Mouse (Mus musculus) ES-E14 (cell line): ENCODE measurements at regions not wholly inside any gene's neighbourhood (a gene's known extent, or its start where the extent isn't known, plus 50 kb on each side); places are given as distances from the start of the nearest gene placed in this dataset.
A peak's percentile ranks its signal among the peaks of the same experiment; 100 is the strongest.
"Not testable (repeated sequence)": the region's sequence is repeated elsewhere in the genome, so short reads cannot be mapped to it uniquely, and the experiment has no call there.

Experiments used
- DNase-seq: peaks from one replicate; pipeline ENCODE4 v3.0.0-alpha.2; 2013; ENCODE audit warnings: low read depth, low spot score
- H3K27ac ChIP-seq: 2 replicates; pipeline ENCODE4 v1.5.1; 2012; ENCODE audit warnings: low read depth, mild to moderate bottlenecking, low read length, moderate library complexity, mixed read lengths; ENCODE audit not compliant: poor library complexity, insufficient read depth, severe bottlenecking
- H3K36me3 ChIP-seq: 2 replicates; pipeline ENCODE4 v1.6.1; 2012; ENCODE audit warnings: mild to moderate bottlenecking, low read length, moderate library complexity, mixed read lengths; ENCODE audit not compliant: control insufficient read depth, poor library complexity, insufficient read depth, severe bottlenecking
- H3K4me1 ChIP-seq, 2 experiments: fragments of 150-350 bp in 1 of 2; sonication (generic) in 1 of 2; 2 replicates each; pipeline ENCODE4 v1.6.1; 2012; ENCODE audit warnings: low read length in 2 of 2, mild to moderate bottlenecking in 1 of 2, mixed read lengths in 1 of 2; ENCODE audit not compliant: control insufficient read depth in 2 of 2, insufficient read depth in 2 of 2, poor library complexity in 1 of 2
- H3K4me3 ChIP-seq, 2 experiments: fragments of 150-350 bp in 1 of 2; sonication (generic) in 1 of 2; 2 replicates each; pipeline ENCODE4 v1.5.1; 2012; ENCODE audit warnings: low read length in 2 of 2, low read depth in 1 of 2, mild to moderate bottlenecking in 1 of 2, mixed read lengths in 1 of 2; ENCODE audit not compliant: insufficient read depth in 1 of 2, poor library complexity in 1 of 2, severe bottlenecking in 1 of 2
- H3K9ac ChIP-seq: 2 replicates; pipeline ENCODE4 v1.6.1; 2012; ENCODE audit warnings: low read depth, mild to moderate bottlenecking, low read length, mixed read lengths; ENCODE audit not compliant: poor library complexity, insufficient read depth, severe bottlenecking
- H3K9me3 ChIP-seq: fragments of 150-350 bp; sonication (generic); 2 replicates; pipeline ENCODE4 v1.6.1; 2012; ENCODE audit warnings: low read depth, mild to moderate bottlenecking, low read length; ENCODE audit not compliant: control insufficient read depth, insufficient read depth
- CHD2 ChIP-seq: IDR thresholded peaks from 2 replicates; pipeline ENCODE4 v1.6.1; 2014; ENCODE audit warnings: mild to moderate bottlenecking, low read depth, low read length, inconsistent platforms
- HCFC1 ChIP-seq: IDR thresholded peaks from 2 replicates; pipeline ENCODE4 v1.6.1; 2012; ENCODE audit warnings: low read length, inconsistent platforms, borderline replicate concordance; ENCODE audit not compliant: insufficient read depth
- MAFK ChIP-seq: IDR thresholded peaks from 2 replicates; pipeline ENCODE4 v1.6.1; 2014; ENCODE audit warnings: mild to moderate bottlenecking, low read depth, low read length, inconsistent platforms; ENCODE audit not compliant: insufficient read depth
- ZC3H11A ChIP-seq: IDR thresholded peaks from 2 replicates; pipeline ENCODE4 v1.6.1; 2012; ENCODE audit warnings: low read depth, mild to moderate bottlenecking, inconsistent platforms, low read length, borderline replicate concordance
- ZNF384 ChIP-seq: IDR thresholded peaks from 2 replicates; pipeline ENCODE4 v1.6.1; 2012; ENCODE audit warnings: low read depth, low read length, inconsistent platforms
- in situ Hi-C, 2 experiments: fragments of 600-800 bp; cut with MboI; formaldehyde crosslinking; loops; one replicate each; pipeline ENCODE4 v1.15.1; 2025; ENCODE audit warnings: low sequenced_read_pairs in 2 of 2, inconsistent platforms in 1 of 2; ENCODE audit not compliant: unreplicated experiment in 2 of 2

DNA sequence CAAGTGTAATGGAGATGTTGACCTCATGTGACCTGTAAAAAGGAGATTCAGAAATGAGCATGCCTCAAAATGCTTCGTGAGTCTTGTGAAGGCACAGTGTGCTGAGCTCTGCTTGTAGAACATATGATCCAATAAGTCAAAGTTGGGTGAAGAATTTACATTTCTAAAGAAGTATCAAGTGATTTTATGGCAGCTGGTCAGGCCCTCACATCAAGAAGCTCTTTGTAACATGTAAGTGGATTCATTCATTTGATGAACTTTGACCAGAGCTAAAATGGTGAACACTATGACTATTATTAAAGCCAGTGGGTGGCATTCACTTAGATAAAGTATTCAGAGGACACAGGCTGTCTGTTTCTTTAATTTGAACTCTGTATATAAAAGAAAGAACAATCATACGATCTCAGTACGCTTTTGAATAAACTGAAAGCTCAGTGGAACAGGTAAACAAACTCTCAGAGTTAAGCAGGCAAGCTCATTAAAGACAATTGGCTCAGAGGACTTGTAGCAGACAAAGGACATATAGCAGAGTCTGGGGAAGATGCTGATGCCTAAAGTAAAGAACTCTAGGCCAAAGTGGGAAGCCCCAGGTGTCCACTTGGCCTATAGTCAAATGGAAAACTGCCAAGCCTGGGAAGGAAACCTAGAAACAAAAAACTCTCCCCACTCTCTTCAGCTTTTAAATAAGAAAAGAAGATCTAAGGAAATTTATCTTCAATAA, 2398.2 kb downstream of the Cntnap5b start:
- H3K36me3 ChIP-seq = no peaks in the 10 kb centered on the region
- no peak for DNase-seq
- H3K4me3 ChIP-seq = no peak overlapping the region
- H3K9me3 ChIP-seq = no peaks in the 10 kb centered on the region
- no peaks in the 10 kb centered on the region for H3K4me1 ChIP-seq
- in situ Hi-C loops = no loop called here
- H3K27ac ChIP-seq = no peak overlapping the region
- no peak for TF ChIP-seq HCFC1
- no peak for TF ChIP-seq ZC3H11A
- no peak for TF ChIP-seq CHD2
- TF ChIP-seq MAFK = no peak
- TF ChIP-seq ZNF384 = no peak
- H3K9ac ChIP-seq = no peak overlapping the region

DNA sequence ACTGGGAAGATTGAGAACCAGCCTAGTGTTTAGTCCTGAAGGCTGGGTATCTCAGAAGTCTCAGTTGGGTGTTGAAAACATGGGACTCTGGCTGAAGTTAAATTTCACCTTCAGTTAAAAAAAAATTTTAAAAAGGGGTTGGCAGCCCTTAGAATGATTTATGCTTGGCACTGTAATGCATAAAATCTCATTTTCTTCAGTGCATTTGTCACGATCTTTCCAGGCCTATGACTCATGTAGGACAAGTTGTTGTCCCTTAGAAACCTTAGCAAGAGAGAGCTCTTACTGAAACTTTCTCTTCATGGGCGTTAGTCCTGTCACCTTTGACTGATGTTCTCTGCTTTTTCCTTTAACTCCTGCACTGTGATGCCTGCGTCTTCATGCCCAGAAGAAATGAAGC, 2413.4 kb downstream of the Cntnap5b start:
- no peak overlapping the region for H3K9ac ChIP-seq
- H3K9me3 ChIP-seq = no peaks in the 10 kb centered on the region
- H3K4me1 ChIP-seq = no peaks in the 10 kb centered on the region
- no peak overlapping the region for H3K4me3 ChIP-seq
- TF ChIP-seq ZNF384 (no peak), CHD2 (no peak), MAFK (no peak), ZC3H11A (no peak), HCFC1 (no peak)
- no peak for DNase-seq
- in situ Hi-C loops = no loop called here
- H3K27ac ChIP-seq = no peak overlapping the region
- H3K36me3 ChIP-seq = no peaks in the 10 kb centered on the region

GRCm38 (mm10) chr1:102235473-102235872, 2462.9 kb downstream of the Cntnap5b start:
- Histone ChIP-seq H3K4me3 (no peak overlapping the region), H3K36me3 (no peaks in the 10 kb centered on the region), H3K9me3 (no peaks in the 10 kb centered on the region), H3K4me1 (no peaks in the 10 kb centered on the region), H3K9ac (no peak overlapping the region), H3K27ac (no peak overlapping the region)
- no peak for DNase-seq
- TF ChIP-seq ZNF384 = no peak
- TF ChIP-seq HCFC1 = no peak
- no peak for TF ChIP-seq CHD2
- TF ChIP-seq ZC3H11A = no peak
- TF ChIP-seq MAFK = no peak
- in situ Hi-C loops = no loop called here

DNA sequence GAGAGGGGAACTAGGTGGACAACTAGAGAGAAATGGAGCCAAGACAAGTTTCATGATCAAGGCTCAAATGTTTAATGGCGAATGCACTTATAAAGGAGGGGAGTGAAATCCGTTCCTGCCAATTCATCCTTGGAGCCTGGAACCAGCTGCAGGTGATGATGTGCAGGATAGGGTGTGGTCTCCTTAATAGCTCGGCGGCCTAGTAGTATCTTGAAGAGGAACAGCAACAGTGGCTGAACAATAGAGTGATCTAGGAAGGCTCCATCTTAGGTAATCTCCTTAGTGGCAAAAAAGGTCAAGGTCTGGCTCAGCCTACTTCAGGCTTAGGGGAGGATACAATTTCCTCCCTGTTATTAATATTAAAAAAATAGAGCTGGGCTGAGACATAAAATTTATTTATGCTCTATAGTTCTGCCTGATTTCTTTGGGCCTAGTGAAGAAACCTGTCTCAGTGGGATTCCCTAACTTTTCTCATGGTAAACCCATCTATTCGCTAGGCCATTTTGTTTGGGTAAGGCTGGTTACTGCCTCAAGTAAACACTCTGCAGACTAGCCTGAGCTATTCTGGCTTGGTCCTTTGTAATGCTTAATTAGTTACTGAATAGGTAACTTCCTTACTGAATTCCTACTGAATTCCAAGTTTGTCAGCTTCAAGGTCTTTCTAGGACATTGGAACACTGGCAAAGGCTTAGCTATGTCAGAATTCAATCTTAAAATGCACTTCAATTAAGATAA, 2490.7 kb downstream of the Cntnap5b start:
- in situ Hi-C loops, H3K9me3 ChIP-seq, H3K36me3 ChIP-seq, H3K9ac ChIP-seq, H3K4me1 ChIP-seq, DNase-seq: not testable (repeated sequence)
- peak overlapping the region; percentile 85; the same call in 1 of the 2 replicates for H3K27ac ChIP-seq
- H3K4me3 ChIP-seq = peak overlapping the region in 1 of 2 experiments; percentile 29; a peak in 1 of 4 replicates
- 0 out of 2 replicates have a peak, but pooled peaks have one; percentile 27 for TF ChIP-seq MAFK

- H3K9me3 ChIP-seq, H3K4me3 ChIP-seq, DNase-seq, H3K9ac ChIP-seq, H3K36me3 ChIP-seq, in situ Hi-C loops, H3K4me1 ChIP-seq: not testable (repeated sequence)
- peak overlapping the region; percentile 47; the same call in 1 of the 2 replicates for H3K27ac ChIP-seq
Observed at GRCm38 (mm10) chr1:102264457-102264856, 2491.9 kb downstream of the Cntnap5b start.
